Mouse (Mus musculus): ENCODE data around the gene Baiap2l1.

- TF ChIP-seq CTCF (IDR thresholded peaks at IDR 0.05; ENCODE audit: borderline replicate concordance, insufficient read depth, low read length) (no peak), POLR2A (IDR thresholded peaks at IDR 0.05; ENCODE audit: low read depth, low read length) (no peak; the same call in 1 of the 2 replicates)
Measured at GRCm38 (mm10) chr5:144222811-144223502, 135.0 kb downstream of the Baiap2l1 start.
